Comparison of ENCODE assay signal across 9 mouse cellular contexts in the genomic region with DNA sequence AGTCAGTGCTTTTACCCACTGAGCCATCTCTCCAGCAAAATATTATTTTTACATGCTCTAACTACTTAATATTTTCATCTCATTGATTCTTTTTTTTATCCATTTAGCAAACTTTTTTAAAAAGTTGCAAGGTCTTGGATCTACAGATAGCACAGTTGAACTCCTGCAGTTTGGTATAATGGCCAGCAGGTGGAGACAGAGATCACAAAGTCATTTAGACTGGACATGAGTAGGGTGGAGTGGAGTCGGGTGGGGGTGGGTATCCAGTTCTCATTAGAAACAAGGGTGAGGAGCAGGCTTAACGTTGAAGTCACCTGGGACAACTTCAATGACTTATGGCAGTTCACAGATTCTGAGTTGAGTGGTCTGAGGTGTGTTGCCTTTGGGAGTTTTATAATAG. TPM values are rescaled to one million over a fixed set of nuclear protein-coding genes. Genes with fewer than 3 reads are reported as not detected.
A peak's percentile ranks its signal among the peaks of the same experiment; 100 is the strongest.
DNase-seq lines count a peak whose midpoint lies in the region; ATAC-seq lines count a peak whose summit lies in the region.
"Had no signal": no experiment of that assay in that cellular context is flagged by ENCODE, and none has a peak within 500 bp of the region (broad histone marks: within the 10 kb centered on the region; RNA-seq: fewer than 3 reads in every experiment).

No protein-coding gene starts in this region.

- intact Hi-C loops in heart, postnatal 36 days (cut with DNase I): loop anchor here (1.0 kb wide), 1 partner anchor 151 kb away; no protein-coding TSS in a partner anchor

- H3K4me1 ChIP-seq in kidney, embryonic 15.5 days: peaks cover 33% of the 10 kb centered on the region

- peaks cover 31% of the 10 kb centered on the region for H3K36me3 ChIP-seq in kidney, embryonic 15.5 days

- 4% methylated on average over 2 of the region's 2 CpGs for WGBS in kidney, embryonic 15.5 days

- DNase-seq in kidney, adult 11 months: peak; percentile 52
- peak; percentile 57 for DNase-seq in Muller cell, postnatal 12 days (ENCODE audit: inconsistent ontology term)
- DNase-seq in cerebellum, postnatal 36 days: peak; percentile 32 to 50
- peak; percentile 55 to 62 for DNase-seq in heart, postnatal 36 days
- DNase-seq in layer of hippocampus, adult 18-20 months (ENCODE audit: low spot score in 2 of 2): peak; percentile 23 to 64
- DNase-seq in lung, postnatal 10 days: peak; percentile 76
- peak; percentile 26 for DNase-seq in telencephalon, adult 2 months (ENCODE audit: low read depth, low spot score)

- H3K4me2 ChIP-seq in kidney, embryonic 15.5 days: no peak overlapping the region

- no peak for ATAC-seq in kidney, embryonic 15.5 days (replicated peaks; ENCODE audit: low FRiP score)

- H3K27me3 ChIP-seq in kidney, embryonic 15.5 days: no peaks in the 10 kb centered on the region

- H3K9me3 ChIP-seq in kidney, embryonic 15.5 days (replicated peaks): no peaks in the 10 kb centered on the region

- no peak overlapping the region for H3K27ac ChIP-seq in kidney, embryonic 15.5 days

- H3K4me3 ChIP-seq in kidney, embryonic 15.5 days (replicated peaks): no peak overlapping the region
- H3K4me3 ChIP-seq: erythroblast, embryonic 14.5 days had no signal

- H3K9ac ChIP-seq in kidney, embryonic 15.5 days: no peak overlapping the region

RNA-seq across cellular contexts. Expression of gene Heatr6, which starts 31.9 kb away (rescaled TPM):
- 22.7 and 25.2 TPM in 2 replicates for polyA plus RNA-seq in kidney, embryonic 15.5 days (2015; fragmentation: Nextera tagmentation; extraction: Ambion mirVana)
- total RNA-seq in heart, postnatal 36 days (2021): 1 to 10 TPM; 5.6 to 6.6 TPM
- total RNA-seq in layer of hippocampus, adult 18-20 months (2021): 10 to 100 TPM; 15.0 to 16.0 TPM

RNA-seq across cellular contexts. Expression of gene Wfdc21, which starts 38.6 kb away (rescaled TPM):
- polyA plus RNA-seq in kidney, embryonic 15.5 days (2015; fragmentation: Nextera tagmentation; extraction: Ambion mirVana): 1.0 and 1.4 TPM in 2 replicates
- not detected for total RNA-seq in heart, postnatal 36 days (2021)
- total RNA-seq in layer of hippocampus, adult 18-20 months (2021): not detected
- polyA plus RNA-seq: erythroblast, embryonic 14.5 days had no signal

Comparison
In these comparisons a context has a peak if more than half of its experiments do, and no peak if none do; other contexts are left out.
1. DNase-seq: peak in every context shown above with its lines; median percentile 76 in lung, postnatal 10 days; 58 in heart, postnatal 36 days; 57 in Muller cell, postnatal 12 days; 52 in kidney, adult 11 months; 44 in layer of hippocampus, adult 18-20 months; 41 in cerebellum, postnatal 36 days; 26 in telencephalon, adult 2 months.